Mouse (Mus musculus) ES-E14 (cell line): ENCODE measurements at regions not wholly inside any gene's neighbourhood (a gene's known extent, or its start where the extent isn't known, plus 50 kb on each side); places are given as distances from the start of the nearest gene placed in this dataset.

Experiments
- CHD2 ChIP-seq: IDR thresholded peaks from 2 replicates; pipeline ENCODE4 v1.6.1; 2014; ENCODE audit warnings: mild to moderate bottlenecking, low read depth, low read length, inconsistent platforms
- HCFC1 ChIP-seq: IDR thresholded peaks from 2 replicates; pipeline ENCODE4 v1.6.1; 2012; ENCODE audit warnings: low read length, inconsistent platforms, borderline replicate concordance; ENCODE audit not compliant: insufficient read depth
- MAFK ChIP-seq: IDR thresholded peaks from 2 replicates; pipeline ENCODE4 v1.6.1; 2014; ENCODE audit warnings: mild to moderate bottlenecking, low read depth, low read length, inconsistent platforms; ENCODE audit not compliant: insufficient read depth
- ZC3H11A ChIP-seq: IDR thresholded peaks from 2 replicates; pipeline ENCODE4 v1.6.1; 2012; ENCODE audit warnings: low read depth, mild to moderate bottlenecking, inconsistent platforms, low read length, borderline replicate concordance
- ZNF384 ChIP-seq: IDR thresholded peaks from 2 replicates; pipeline ENCODE4 v1.6.1; 2012; ENCODE audit warnings: low read depth, low read length, inconsistent platforms

DNA sequence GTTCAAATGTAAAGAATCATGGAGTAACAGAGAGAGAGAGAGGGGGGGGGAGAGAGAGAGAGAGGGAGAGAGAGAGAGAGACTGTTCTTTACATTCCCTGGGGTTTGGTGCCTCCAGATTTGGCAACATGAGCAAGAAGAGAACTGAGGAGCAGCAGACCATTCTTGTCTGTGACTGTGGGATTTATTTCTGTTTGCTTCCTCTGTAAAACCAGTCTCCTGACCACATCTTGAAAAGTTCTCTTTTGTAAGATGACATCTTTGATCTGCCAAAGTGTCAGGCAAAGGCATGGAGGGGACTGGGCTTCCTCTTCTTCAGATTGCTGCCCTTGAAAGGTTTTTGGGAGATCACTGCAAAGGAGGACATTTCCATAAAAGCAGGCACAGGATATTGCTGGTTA lies 376.3 kb downstream of the Kcnj2 start:
- TF ChIP-seq ZC3H11A = no peak
- TF ChIP-seq CHD2 = no peak
- no peak for TF ChIP-seq ZNF384
- TF ChIP-seq MAFK = no peak
- TF ChIP-seq HCFC1 = no peak
